Mouse (Mus musculus): ENCODE data around the gene Pkp1. TPM values are rescaled to one million over a fixed set of nuclear protein-coding genes. Genes with fewer than 3 reads are reported as not detected.

Gene Pkp1
- total RNA-seq, 2 experiments from 2014 or later, result not detected

DNA sequence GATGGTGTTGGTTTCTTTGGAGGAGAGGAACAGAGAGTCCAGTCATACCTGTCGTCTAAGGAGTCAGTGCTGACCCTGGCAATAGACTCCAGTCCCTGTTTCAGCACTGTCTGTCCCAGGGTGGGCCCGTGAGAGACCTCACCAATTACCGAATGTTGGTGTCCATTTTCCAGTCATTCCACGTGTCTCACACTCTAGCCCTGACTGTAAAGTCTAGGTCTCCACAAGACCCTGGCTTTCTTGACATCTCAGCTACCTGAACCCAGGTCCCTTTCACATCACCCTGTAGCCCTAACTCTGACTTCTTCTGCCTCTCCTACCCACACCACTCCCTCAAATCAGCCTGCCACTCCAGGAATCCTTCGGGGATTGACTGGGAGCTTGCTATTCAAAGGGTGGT, 56.4 kb downstream of the Pkp1 start:
- intact Hi-C loops (cut with DNase I), result no loop called here
- DNase-seq (ENCODE audit: low spot score), result no peak

GRCm38 (mm10) chr1:135861980-135862552, 56.9 kb downstream of the Pkp1 start:
- intact Hi-C loops (cut with DNase I), result no loop called here
- DNase-seq (ENCODE audit: low spot score), result peak; percentile 58

- DNase-seq (ENCODE audit: low spot score), result no peak
- intact Hi-C loops (cut with DNase I), result no loop called here
Measured at GRCm38 (mm10) chr1:135861091-135861490, 57.9 kb downstream of the Pkp1 start.

- intact Hi-C loops (cut with DNase I), result no loop called here
- no peak for DNase-seq (ENCODE audit: low spot score)
Measured at GRCm38 (mm10) chr1:135858533-135858932, 60.5 kb downstream of the Pkp1 start.

GRCm38 (mm10) chr1:135857137-135857775, 61.8 kb downstream of the Pkp1 start:
- intact Hi-C loops (cut with DNase I), result no loop called here
- DNase-seq (ENCODE audit: low spot score), result no peak

DNA sequence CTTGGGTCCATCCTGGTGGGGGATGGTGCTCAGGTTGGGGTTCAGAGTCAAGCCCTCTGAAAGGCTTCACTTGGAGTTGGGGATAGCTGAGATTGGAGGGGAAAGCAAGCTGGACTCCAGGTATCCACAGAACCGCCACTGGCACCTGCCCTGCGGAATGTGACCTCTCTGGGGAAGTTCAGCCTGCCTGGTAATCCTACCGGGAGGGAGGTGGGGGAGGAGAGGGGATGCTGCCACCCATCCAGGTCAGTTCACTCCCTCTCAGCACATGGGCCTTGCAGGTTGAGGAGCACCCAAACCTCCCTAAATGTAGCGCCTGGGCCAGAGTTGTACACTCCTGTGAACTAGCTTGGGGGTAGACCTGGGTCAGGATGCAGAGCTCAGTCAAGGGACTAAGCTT, 62.9 kb downstream of the Pkp1 start:
- DNase-seq (ENCODE audit: low spot score), result no peak
- intact Hi-C loops (cut with DNase I), result no loop called here

- intact Hi-C loops (cut with DNase I), result no loop called here
- DNase-seq (ENCODE audit: low spot score), result no peak
Measured at GRCm38 (mm10) chr1:135855344-135855687, 63.7 kb downstream of the Pkp1 start.

DNA sequence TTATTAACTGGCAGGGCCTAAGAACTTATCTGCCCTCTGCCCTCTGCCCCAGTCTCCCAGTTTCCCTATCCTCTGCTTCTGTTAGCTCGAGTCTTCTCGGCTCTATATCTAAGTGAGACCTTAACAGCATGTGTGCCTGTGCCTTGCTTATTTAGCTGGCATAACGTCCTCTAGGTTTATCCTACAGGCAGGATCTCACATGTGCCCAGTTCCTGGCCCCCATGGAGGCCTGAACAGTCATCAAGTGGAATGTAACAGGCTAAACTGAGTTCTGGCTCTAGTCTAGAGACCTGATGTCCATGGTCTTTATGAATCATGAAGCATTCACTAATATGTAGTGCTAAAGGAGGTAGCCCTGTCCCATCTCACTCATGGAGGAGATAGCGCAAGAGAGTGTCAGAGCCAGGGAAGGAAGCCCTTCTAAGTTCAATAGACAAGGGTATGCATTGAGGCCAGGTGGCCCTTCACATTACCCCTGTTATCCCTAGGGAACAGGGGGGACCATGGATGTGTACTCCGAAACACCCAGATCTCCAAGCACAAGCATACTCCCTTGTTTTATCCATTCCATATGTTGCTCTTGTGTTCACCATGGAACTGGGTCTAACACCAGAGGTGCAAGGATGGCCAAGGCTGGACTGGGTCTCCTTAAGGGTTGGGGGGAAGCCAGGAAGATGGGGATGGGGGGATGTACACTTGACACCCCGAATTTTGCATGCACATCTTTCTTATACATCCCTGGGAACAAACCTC, 64.2 kb downstream of the Pkp1 start:
- DNase-seq (ENCODE audit: low spot score), result no peak
- intact Hi-C loops (cut with DNase I), result no loop called here

- intact Hi-C loops (cut with DNase I), result no loop called here
- no peak for DNase-seq (ENCODE audit: low spot score)
Measured at GRCm38 (mm10) chr1:135853200-135853599, 65.8 kb downstream of the Pkp1 start.

DNA sequence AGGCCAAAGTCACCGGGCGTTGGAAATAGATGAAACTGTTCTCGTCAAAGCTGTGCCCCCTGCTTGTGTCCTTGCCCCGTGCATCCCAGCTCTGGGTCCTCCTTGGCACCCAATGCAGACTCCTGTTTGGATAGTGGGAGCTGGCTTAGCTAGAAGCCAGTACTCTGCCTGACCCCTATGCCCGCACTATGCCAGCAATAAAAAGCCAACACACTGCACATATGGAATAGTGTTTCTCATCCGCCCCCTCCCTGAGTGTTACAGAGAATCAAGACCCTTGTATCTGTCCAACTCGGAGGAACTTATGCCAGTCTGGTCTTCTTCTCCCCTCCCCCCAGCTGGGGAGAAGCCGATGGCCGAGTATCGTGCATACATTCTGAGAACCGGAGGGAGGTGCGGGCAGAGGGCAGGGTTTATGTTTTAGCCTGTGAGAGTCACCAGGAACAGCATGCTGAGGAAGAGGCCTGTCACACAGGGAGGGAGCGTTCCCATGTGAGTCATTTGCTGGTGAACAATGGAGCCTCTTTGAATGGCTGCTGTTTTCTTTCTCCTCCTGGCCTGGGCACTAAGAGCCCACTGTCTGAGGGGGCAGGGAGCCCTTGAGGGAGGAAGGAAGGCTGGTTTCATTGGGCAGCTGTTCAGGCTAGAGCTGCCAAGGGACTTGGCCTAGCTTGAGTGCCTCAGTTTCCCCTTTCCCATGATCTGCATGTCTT, 66.8 kb downstream of the Pkp1 start:
- intact Hi-C loops (cut with DNase I), result no loop called here
- DNase-seq (ENCODE audit: low spot score), result no peak

DNA sequence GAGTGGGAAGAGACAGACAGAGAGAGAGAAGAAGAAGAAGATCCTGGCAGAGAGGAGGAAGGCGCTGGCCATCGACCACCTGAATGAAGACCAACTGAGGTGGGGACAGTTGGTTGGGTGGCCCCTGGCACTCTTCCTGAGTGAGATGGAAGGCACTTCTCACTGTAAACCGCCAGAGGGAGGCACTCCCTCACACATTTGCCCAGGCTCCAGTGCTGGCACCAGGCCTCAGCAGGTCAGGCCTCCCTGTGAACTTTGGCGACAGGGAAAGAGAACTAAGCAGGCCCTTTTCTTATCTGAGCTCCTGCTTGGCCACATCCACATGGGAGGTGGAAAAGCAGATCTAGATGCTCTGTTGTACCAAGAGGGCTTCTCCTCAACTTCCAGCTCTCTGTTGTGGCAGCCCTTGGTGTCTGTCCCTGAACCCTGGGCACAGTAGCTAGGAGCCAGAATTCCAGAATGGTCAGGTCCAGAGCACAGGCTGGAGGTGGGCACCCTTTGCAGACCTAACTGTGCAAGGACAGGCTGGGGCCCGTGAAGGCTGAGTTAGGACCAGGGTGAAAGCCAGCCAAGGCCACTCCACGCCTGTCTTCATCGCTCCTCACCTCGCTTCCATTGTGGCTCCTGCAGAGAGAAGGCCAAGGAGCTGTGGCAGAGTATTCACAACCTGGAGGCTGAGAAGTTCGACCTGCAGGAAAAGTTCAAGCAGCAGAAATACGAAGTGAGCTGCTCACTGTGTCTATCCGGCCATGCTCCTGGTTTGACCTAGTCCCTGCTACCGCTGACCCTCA, 68.1 kb downstream of the Pkp1 start:
- intact Hi-C loops (cut with DNase I), result no loop called here
- DNase-seq (ENCODE audit: low spot score), result no peak

DNA sequence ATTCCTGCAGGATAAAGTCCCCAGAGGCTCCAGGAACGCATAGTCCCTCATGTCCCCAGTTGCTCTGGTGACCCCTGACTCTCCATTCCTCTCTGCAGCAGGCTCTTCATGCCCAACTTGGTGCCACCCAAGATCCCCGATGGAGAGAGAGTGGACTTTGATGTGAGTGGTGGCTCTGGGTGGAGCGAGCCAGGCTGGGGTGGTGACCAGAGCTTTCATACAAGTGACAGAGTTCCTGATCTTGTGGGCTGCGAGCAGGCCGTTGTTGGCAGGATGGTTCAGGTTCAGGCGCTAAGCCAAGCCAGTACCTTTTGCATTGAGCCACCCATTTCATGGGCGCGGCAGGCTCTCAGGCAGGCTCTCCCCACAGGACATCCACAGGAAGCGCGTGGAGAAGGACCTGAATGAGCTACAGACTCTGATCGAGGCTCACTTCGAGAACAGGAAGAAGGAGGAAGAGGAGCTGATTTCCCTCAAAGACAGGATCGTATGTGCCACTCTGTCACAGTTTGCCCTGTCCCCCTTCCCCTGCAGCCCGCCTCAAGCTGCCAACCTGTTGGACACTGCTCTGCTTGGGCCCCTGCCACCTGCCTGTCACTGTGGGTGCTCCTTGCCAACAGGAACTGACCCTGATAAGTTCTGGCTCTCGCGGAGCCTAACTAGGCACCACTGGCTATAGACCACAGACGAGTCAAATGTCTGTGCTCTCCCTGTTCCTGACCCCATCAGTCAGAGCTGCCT, 71.2 kb downstream of the Pkp1 start:
- intact Hi-C loops (cut with DNase I), result no loop called here
- no peak for DNase-seq (ENCODE audit: low spot score)

DNA sequence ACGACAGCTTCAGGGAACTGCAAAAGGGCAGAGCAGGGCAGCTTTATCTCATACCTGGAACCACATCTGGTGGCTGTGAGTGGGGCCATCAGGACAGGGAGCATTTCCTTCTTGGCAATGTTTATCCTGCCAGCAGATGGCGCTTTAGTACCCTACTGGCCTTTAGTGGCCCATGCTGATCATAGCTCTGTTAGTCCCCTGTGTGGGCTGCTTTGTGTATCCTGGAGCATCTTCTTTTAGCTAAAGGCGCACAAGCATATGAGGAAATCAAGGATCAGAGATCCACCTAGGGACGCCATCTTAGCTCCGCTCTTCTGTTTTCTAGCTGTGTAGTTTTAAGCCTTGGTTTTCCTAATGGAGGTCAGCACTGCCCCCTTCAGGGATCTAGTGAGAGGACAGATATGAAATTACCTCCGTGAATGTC, 71.9 kb downstream of the Pkp1 start:
- intact Hi-C loops (cut with DNase I), result no loop called here
- no peak for DNase-seq (ENCODE audit: low spot score)

- intact Hi-C loops (cut with DNase I), result no loop called here
- no peak for DNase-seq (ENCODE audit: low spot score)
Measured at GRCm38 (mm10) chr1:135846632-135847031, 72.4 kb downstream of the Pkp1 start.

DNA sequence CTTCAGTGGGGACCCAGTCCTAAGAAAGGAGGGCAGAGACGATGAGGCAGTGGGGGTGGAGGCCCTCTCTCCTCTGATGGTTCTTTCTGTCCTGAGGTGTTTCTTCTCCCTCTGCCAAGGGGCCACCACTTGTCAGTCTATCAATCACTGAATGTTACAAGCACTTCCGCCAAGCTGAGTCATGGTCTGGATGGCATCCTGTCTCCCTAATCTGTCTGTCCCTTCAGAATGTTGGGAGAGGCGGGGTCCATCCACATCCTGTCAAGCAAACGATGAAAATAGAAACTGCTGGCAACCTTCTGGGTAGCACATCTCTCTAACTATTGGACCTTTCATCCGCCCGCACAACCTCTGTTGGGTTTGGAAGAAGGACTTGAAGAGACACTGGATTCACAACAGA, 74.5 kb downstream of the Pkp1 start:
- no peak for DNase-seq (ENCODE audit: low spot score)
- intact Hi-C loops (cut with DNase I), result no loop called here

DNA sequence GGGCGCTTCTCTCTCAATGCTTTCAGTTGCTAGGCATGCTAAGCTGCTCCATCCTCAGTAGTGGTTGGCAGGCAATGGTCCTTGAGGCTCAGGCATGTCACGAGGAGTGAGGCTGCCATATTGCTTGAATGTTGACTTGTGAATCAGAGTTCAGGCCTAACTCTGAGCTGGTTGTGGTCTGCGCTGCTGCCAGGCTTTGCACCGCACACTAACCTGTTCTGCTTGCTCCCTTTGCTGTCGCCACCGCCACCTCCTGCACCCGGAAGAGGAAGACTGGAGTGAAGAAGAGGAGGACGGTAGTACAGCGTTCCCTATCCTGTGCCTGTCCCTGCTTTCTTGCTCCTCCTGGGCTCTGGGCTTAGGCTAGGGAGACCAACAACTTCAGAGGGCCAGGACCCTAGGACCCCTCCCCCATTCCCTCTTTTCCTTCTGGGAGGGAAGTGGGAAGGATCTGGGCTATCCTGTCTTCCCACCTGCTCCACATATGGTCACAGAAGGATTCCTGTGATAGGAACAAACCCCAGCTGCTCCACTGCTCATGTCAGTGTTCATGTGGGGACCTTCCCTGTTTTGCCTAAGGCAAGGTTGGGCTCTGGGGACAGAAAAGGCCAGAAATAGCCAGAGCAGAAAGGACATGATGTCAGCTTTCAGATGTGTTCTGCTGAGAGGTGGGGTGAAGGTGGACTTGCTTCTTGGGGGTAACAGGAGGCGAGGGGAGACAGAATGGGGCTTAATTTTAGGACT, 75.3 kb downstream of the Pkp1 start:
- intact Hi-C loops (cut with DNase I), result no loop called here
- no peak for DNase-seq (ENCODE audit: low spot score)

GRCm38 (mm10) chr1:135840675-135841395, 78.2 kb downstream of the Pkp1 start:
- no peak for DNase-seq (ENCODE audit: low spot score)
- intact Hi-C loops (cut with DNase I), result no loop called here

GRCm38 (mm10) chr1:135839065-135839464, 79.9 kb downstream of the Pkp1 start:
- no peak for DNase-seq (ENCODE audit: low spot score)
- intact Hi-C loops (cut with DNase I), result no loop called here

Measured in heart, postnatal 25 days (tissue).